Mouse (Mus musculus) heart, postnatal 10 days (tissue): ENCODE measurements at regions not wholly inside any gene's neighbourhood (a gene's known extent, or its start where the extent isn't known, plus 50 kb on each side); places are given as distances from the start of the nearest gene placed in this dataset.

Experiments
- DNase-seq, 2 experiments: peaks; one replicate each; pipeline ENCODE4 v3.0.0; 2021
- intact Hi-C: fragments of 180-260 bp; cut with DNase I; formaldehyde crosslinking; loops from one replicate; pipeline ENCODE4 v1.15.1; 2025

- no peak for DNase-seq
- intact Hi-C loops = no loop called here
Measured at GRCm38 (mm10) chr13:43852888-43853287, 68.3 kb downstream of the Cd83 start.

DNA sequence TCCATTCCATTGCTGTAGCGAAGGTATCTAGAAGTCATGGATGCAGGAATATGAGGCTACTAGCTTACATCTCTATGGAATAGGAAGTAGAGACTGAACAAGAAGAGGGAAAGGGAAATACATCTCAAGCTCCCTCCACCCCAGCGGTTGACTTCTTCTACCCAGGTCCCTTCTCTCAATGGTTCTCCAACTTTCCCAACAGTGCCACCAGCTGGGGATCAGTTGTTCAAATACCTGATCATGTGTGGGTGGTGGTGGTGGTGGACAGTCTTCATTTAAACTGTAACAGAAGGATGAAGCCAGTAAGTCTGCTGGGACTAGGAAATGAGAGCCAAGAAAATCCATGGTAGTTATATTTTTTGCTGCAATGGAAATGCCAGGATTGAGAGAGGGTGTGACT is 70.4 kb downstream of the Cd83 start:
- intact Hi-C loops = no loop called here
- no peak for DNase-seq

DNA sequence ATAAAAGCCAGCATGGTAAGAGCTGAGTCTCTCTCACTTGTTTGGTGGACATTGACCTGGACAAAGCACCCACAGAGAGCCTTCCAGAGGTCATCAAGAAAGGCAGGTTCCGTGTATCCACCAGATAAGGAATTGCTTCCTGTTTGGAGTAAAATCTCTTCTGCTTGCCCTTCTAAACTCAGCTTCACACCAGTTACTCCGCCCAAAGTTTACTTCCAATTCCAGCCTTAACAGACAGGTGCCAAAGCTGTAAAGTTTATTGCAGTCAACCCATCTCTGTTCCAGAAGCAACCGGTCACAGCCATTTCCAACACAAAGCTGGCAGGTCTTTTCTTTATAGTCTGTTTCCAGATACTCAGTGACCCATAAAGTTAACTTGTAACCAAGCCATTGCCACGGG is 76.4 kb downstream of the Cd83 start:
- no peak for DNase-seq
- intact Hi-C loops = loop anchor here (2.0 to 5.0 kb wide), 3 partner anchors 58 to 971 kb away; no protein-coding TSS in a partner anchor

DNA sequence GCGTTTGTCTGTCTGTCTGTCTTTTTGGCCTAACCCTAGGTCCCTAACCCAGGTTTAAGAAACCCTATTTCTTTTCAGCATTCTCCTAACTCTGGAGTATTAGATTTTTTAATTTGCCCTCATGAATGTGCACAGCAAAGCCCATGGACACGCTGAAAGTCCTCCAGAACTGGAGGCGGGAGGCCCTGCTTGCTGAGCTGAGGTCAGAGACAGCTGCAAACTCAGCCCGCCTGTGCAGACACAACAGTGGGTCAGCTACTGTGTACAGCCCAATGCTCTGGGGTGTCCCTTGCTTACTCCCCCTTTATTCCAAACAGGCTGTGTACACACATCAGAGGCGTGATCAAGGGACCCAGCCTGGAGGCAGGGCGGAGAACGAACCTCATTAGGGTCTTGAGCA is 76.8 kb downstream of the Cd83 start:
- no peak for DNase-seq
- intact Hi-C loops = loop anchor here (2.0 to 5.0 kb wide), 3 partner anchors 59 to 971 kb away; no protein-coding TSS in a partner anchor

DNA sequence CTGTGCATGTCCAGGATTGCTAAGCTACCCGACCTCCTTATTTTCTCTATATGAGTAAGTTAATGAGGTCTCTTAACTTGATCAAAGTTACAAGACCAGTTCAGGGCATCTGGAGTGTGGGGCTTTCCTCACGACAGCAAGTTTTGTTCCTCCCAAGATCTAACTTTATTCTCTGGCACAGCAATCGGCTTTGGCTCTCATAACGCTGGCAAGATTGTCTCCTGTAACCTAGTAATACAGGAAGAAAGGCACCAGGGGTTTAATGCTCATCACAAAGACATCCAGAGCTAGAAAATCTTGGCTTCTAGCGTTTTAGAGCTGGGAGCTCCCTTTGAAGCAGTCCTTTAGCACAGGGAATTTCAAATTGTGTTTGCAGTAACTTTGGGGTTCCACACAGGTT is 77.5 kb downstream of the Cd83 start:
- no peak for DNase-seq
- intact Hi-C loops = loop anchor here (5.0 kb wide), 2 partner anchors 925 to 970 kb away; no protein-coding TSS in a partner anchor

DNA sequence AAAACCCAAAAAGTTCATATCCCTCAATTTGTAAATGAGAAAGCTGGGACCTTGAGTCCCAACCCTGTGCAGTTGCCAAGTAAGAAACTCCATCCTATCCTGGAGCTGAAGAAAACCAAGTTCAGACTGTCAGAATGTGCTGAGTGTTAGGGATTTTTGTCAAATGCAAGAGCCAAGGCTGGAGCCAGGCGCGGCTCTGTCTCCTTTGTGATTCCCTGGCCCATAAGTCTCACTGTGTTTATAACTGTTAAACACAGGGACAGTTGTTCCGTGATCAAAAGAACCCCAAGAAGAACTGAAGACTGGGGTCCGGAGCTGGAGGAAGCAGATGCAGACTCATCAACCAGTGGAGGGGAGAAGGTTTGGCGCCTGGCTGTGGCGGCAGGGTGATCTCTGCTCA is 78.0 kb downstream of the Cd83 start:
- intact Hi-C loops = loop anchor here (5.0 kb wide), 2 partner anchors 925 to 970 kb away; no protein-coding TSS in a partner anchor
- peak in 1 of 2 experiments; percentile 31 for DNase-seq

DNA sequence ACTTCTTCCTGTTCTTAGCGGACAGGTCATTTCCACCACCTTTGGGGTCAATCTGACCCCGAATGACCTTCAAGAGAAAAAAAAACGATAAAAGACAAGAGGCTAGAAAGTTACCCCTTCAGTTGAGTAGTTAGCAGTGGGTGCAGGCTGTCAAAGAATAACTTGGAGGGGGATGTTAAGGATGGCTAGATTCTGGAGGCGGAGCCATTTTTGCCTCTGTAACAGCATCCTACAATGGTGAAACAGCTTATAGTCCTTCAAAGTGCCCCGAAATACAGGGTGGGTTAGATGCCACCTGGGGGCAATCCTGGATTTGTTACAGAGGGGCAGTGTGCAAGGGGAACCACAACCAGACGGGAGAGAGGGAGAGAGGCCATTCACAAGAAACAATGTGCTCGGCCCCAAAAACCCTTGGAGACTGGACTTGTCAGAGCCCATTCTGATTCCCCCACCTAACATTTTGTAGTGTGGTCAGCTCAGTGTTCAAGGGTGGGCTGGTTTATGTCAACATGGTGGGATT is 79.1 kb downstream of the Cd83 start:
- intact Hi-C loops = loop anchor here (2.0 to 5.0 kb wide), 5 partner anchors 183 to 969 kb away; no protein-coding TSS in a partner anchor
- no peak for DNase-seq

DNA sequence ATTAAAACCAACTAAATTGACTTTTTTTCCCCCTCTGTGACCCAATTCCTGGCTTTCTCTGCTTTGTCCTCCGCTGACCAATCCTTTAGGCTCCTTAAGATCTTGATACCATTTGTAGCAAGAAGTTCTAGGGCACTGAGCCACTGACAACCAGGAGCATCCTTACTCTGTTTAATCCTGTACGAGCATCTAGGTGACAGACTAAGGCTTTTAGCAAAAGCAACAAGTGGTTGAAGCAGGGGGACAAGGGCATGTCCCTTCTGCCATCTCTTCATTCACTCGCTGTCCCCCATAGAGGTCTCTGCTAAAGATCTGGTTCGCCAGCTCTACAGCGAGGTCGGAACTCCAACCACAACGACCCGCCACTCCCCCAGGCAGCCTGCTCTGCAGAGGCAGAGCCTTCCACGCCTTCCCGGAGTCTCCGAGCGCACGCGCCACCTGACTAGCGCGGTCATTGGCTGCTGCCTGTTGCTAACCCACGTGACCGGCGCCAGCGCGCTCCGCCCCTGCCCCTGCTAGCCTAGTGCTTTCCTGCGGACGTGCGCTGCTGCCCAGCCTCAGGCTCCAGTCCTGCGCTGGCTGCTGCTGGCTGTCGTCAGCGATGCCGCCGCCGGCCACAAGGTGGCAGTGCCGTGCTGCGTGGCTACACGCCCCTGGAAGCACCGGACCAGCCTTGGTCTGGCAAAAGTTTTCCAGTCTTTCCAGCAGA is 79.7 kb downstream of the Cd83 start:
- DNase-seq = peak; percentile 99 to 100
- intact Hi-C loops = loop anchor here (2.0 to 5.0 kb wide), 5 partner anchors 182 to 968 kb away; no protein-coding TSS in a partner anchor

DNA sequence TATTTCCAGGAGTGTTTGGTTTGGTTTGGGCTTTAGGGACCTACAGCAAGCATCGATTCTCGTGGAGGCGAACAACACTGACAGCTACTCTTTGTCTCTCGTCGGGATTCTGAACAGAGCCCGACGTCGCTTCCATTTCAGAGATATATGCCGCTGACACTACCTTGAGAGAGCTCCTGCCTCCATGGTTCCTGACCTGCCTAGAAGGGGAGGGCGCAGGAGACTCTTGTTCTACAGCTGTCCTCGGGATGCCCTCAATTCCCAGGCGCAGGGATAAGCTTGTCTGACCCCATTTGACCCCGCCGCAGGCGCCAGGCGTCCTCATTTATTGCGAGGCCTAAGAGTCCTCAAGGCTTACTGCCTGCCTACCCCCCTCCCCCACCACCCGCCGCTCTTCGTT is 80.5 kb downstream of the Cd83 start:
- peak; percentile 60 to 67 for DNase-seq
- intact Hi-C loops = loop anchor here (2.0 to 5.0 kb wide), 5 partner anchors 182 to 1112 kb away; no protein-coding TSS in a partner anchor

GRCm38 (mm10) chr13:43875895-43876294 is 91.3 kb downstream of the Cd83 start:
- intact Hi-C loops = no loop called here
- DNase-seq = no peak

- intact Hi-C loops = no loop called here
- no peak for DNase-seq
Measured at GRCm38 (mm10) chr13:43887284-43887683, 102.7 kb downstream of the Cd83 start.

GRCm38 (mm10) chr13:43891928-43892327 is 107.4 kb downstream of the Cd83 start:
- DNase-seq = no peak
- intact Hi-C loops = no loop called here

- intact Hi-C loops = no loop called here
- no peak for DNase-seq
Measured at GRCm38 (mm10) chr13:43895990-43896389, 111.4 kb downstream of the Cd83 start.

DNA sequence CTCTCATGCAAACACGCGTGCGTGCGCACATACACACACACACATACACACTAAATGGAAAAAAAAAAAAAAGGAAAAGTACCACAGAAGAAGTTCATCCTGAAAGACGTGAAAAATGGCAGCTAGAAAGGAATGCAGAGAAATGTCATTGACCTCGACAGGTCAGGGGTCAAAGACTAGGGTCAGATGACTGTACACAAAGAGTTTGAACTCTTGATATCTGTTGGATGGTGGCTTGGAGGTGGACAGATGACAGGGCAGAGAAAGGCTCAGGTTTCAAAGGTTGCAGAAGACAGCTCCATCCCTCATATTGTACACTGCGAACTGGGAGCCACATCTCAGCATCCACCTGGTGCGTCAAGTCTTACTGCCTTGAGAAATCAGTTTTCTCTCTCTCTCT is 112.5 kb downstream of the Cd83 start:
- intact Hi-C loops = no loop called here
- DNase-seq = no peak

DNA sequence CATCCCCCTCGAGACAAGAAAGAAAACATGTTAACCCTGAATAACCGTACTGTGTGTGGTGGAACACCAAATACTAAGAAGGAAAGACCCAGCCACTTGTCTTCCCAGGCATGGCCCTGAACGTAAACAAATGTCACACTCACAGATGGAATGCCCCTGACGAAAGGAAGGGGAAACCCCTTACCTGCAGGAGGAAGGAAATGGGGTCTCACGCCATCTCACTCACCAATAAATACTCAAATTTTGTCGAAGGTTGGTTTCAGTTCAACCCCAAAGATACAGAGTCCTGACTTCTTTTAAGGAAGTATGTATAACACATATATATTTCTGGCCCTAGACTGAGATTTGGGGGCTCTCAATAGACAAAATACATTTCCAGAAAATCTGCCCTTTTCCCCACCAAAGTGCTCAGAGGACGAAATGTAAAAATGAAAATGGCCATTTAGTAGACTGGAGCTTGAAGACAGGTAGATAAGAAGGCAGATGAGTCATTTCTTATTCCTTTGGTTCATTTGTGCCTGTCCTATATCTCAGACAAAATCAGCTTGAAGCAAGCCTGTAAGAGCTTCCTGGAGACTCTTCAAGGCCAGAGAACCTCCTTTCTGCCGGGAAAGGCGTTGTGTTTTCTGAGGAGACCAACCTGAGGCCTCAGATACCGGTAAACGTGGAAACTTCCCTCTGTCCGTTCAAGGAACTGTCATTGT is 114.1 kb downstream of the Cd83 start:
- intact Hi-C loops = no loop called here
- DNase-seq = no peak

- DNase-seq = no peak
- intact Hi-C loops = loop anchor here (2.0 kb wide), 1 partner anchor 33 kb away; no protein-coding TSS in a partner anchor
Measured at GRCm38 (mm10) chr13:43900115-43900514, 115.5 kb downstream of the Cd83 start.

GRCm38 (mm10) chr13:43900758-43901157 is 116.2 kb downstream of the Cd83 start:
- peak; percentile 40 to 45 for DNase-seq
- intact Hi-C loops = loop anchor here (2.0 kb wide), 1 partner anchor 34 kb away; no protein-coding TSS in a partner anchor

DNA sequence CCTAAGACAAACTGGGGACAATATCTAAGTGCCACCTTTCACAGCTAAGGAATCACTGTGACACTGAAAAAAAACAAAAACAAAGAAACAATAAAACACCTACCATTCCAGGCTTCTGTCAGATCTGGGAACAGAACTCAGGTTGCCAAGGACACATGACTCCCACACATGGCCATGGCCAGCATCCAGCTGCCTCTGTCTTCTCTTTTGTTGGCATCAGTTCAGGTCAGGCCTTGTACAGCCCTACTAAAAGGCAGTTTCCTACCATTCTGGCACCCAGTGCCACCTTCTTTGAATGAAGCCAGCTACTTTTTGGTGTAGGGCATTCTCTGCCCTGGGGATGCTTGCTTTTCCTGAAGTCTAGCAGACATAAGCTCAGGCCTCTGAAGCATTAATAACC is 118.8 kb downstream of the Cd83 start:
- intact Hi-C loops = no loop called here
- peak; percentile 60 to 68 for DNase-seq

- DNase-seq = no peak
- intact Hi-C loops = no loop called here
Measured at GRCm38 (mm10) chr13:43904291-43904690, 119.7 kb downstream of the Cd83 start.

DNA sequence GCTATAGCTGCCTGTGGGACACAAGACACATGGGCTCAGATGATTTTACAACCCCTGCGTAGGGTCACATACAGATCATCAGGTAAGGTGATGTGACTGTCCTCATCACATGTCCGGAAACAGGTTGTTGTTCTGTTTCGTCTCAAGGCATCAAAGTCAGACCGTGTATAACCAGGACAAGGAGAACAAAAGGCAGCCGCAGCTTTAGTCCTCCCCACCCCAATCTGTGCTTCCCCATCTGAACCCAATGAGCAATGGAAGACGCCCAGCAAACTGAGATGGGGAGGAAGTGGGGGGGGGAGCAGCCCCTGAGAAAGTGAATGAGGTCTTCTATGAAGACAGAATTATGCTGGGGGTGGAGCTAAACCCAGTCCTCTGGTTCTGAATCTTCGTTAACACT is 121.7 kb downstream of the Cd83 start:
- intact Hi-C loops = loop anchor here (5.0 kb wide), 2 partner anchors 86 to 141 kb away; no protein-coding TSS in a partner anchor

DNA sequence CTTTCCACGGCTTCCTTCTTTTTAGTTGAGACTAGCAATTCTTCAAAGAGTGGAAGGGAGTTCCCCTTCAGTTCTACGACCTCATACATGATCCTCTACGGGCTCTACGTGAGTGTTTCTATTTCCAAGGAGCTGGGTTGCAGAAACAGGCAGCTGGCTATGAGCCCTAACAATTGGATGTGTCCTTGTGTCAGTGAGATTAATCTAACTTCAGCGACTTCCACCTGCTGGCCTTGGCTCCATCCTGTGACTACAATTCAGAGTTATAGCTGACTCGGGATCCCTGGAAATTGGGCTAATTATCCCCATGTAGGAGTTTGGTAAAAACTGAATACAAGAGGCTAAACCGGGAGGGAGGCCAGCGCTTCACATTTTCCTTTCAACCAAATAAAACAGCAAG is 122.8 kb downstream of the Cd83 start:
- intact Hi-C loops = loop anchor here (5.0 kb wide), 2 partner anchors 85 to 140 kb away; no protein-coding TSS in a partner anchor
- DNase-seq = peak in 1 of 2 experiments; percentile 37

More for the DNA sequence above, 121.7 kb downstream of the Cd83 start:
- DNase-seq = no peak
